Mouse (Mus musculus) heart, embryonic 14.5 days (tissue): Measurements from ENCODE around the gene Gramd4. TPM values are rescaled to one million over a fixed set of nuclear protein-coding genes. Genes with fewer than 3 reads are reported as not detected.
"Not testable (repeated sequence)": the region's sequence is repeated elsewhere in the genome, so short reads cannot be mapped to it uniquely, and the experiment has no call there.

Source experiments
- ATAC-seq: fragments of 200-750 bp; cut with Nextera tagmentation; 2 replicates; pipeline ENCODE4 v1.8.0; 2017; ENCODE audit warnings: low read depth, moderate TSS enrichment; ENCODE audit not compliant: insufficient number of reproducible peaks, insufficient read depth, low FRiP score
- H3K27ac ChIP-seq, 2 experiments: fragments of 200-500 bp in 1 of 2; fragments of 300-500 bp in 1 of 2; sonication (generic) in 1 of 2; replicated peaks in 1 of 2; 2 replicates each; pipeline ENCODE4 v1.5.1; 2012 to 2014; ENCODE audit warnings: low read depth in 2 of 2, low read length in 2 of 2, control low read depth in 1 of 2, mild to moderate bottlenecking in 1 of 2, mixed read lengths in 1 of 2; ENCODE audit not compliant: control insufficient read depth in 1 of 2, insufficient read depth in 1 of 2
- H3K27me3 ChIP-seq: fragments of 300-500 bp; sonication (generic); 2 replicates; pipeline ENCODE4 v1.6.1; 2014; ENCODE audit warnings: mild to moderate bottlenecking, low read length, control low read depth; ENCODE audit not compliant: control insufficient read depth, insufficient read depth
- H3K36me3 ChIP-seq: fragments of 300-500 bp; sonication (generic); 2 replicates; pipeline ENCODE4 v1.6.1; 2014; ENCODE audit warnings: mild to moderate bottlenecking, control low read depth, low read length, mixed read lengths; ENCODE audit not compliant: control insufficient read depth, insufficient read depth
- H3K4me1 ChIP-seq, 2 experiments: fragments of 200-500 bp in 1 of 2; fragments of 300-500 bp in 1 of 2; sonication (generic) in 1 of 2; 2 replicates each; pipeline ENCODE4 v1.6.1; 2012 to 2014; ENCODE audit warnings: low read length in 2 of 2, control low read depth in 1 of 2, mixed read lengths in 1 of 2; ENCODE audit not compliant: control insufficient read depth in 2 of 2, insufficient read depth in 2 of 2
- H3K4me2 ChIP-seq: fragments of 300-500 bp; sonication (generic); 2 replicates; pipeline ENCODE4 v1.6.1; 2014; ENCODE audit warnings: mild to moderate bottlenecking, low read length
- H3K4me3 ChIP-seq, 2 experiments: fragments of 200-500 bp in 1 of 2; fragments of 300-500 bp in 1 of 2; sonication (generic) in 1 of 2; 2 replicates each; pipeline ENCODE4 v1.5.1; 2012 to 2014; ENCODE audit warnings: low read length in 2 of 2, mild to moderate bottlenecking in 2 of 2, control low read depth in 1 of 2, low read depth in 1 of 2, moderate library complexity in 1 of 2; ENCODE audit not compliant: control insufficient read depth in 1 of 2, insufficient read depth in 1 of 2
- H3K9ac ChIP-seq: fragments of 300-500 bp; sonication (generic); 2 replicates; pipeline ENCODE4 v1.6.1; 2014; ENCODE audit warnings: mild to moderate bottlenecking, low read length
- H3K9me3 ChIP-seq: fragments of 300-500 bp; sonication (generic); 2 replicates; pipeline ENCODE4 v1.6.1; 2016; ENCODE audit warnings: low read length, control low read depth; ENCODE audit not compliant: control insufficient read depth
- WGBS: fragments of 180-500 bp; shearing (Covaris S2); extraction: QIAGEN DNeasy Blood & Tissue Kit; methylation state at CpG from one replicate; pipeline ENCODE4 v1.1.7; 2014; 5-methylcytosine and 5-hydroxymethylcytosine counted together
- polyA plus RNA-seq: library from polyadenylated mRNA; unstranded; fragments of >200 nt; fragmentation: Nextera tagmentation; extraction: Ambion mirVana; gene quantifications from 2 replicates; pipeline ENCODE4 v1.2.1, GENCODE M21; 2014

The Gramd4 gene
- polyA plus RNA-seq, 1 experiment from 2014 or later: 10.9 TPM

GRCm38 (mm10) chr15:86175253-86176050, 118.0 kb downstream of the Gramd4 start:
- Histone ChIP-seq H3K4me1 (peaks cover 44 to 54% of the 10 kb centered on the region in 2 experiments), H3K9me3 (no peaks in the 10 kb centered on the region), H3K9ac (no peak overlapping the region), H3K4me3 (no peak overlapping the region), H3K36me3 (no peaks in the 10 kb centered on the region), H3K4me2 (no peak overlapping the region), H3K27ac (no peak overlapping the region), H3K27me3 (no peaks in the 10 kb centered on the region)
- ATAC-seq: no peak
- 80% methylated on average over 3 of the region's 3 CpGs for WGBS

DNA sequence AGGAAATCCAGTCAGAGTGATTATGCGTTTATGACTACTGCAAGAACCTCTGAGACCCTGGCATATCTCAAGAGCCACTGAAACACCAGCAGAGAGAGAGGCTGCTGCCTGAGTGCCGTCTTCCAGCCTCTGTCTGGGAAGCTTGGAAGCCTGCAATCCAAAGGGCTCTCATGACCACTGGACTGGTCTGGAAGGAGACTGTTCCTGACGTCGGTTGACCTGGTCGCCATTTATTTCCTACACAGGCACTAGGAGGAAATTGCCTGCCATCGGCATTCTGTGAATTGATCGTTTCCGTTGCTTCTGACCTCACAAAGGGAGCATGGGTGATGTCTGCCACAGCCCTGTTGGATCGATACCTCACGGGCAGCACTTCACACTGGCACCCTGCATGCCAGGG, 118.7 kb downstream of the Gramd4 start:
- Histone ChIP-seq H3K4me3 (no peak overlapping the region), H3K9me3 (no peaks in the 10 kb centered on the region), H3K9ac (no peak overlapping the region), H3K27me3 (no peaks in the 10 kb centered on the region), H3K36me3 (no peaks in the 10 kb centered on the region), H3K4me1 (peaks cover 44 to 50% of the 10 kb centered on the region in 2 experiments), H3K4me2 (no peak overlapping the region), H3K27ac (no peak overlapping the region)
- ATAC-seq: no peak
- 75% methylated on average over 10 of the region's 10 CpGs for WGBS

DNA sequence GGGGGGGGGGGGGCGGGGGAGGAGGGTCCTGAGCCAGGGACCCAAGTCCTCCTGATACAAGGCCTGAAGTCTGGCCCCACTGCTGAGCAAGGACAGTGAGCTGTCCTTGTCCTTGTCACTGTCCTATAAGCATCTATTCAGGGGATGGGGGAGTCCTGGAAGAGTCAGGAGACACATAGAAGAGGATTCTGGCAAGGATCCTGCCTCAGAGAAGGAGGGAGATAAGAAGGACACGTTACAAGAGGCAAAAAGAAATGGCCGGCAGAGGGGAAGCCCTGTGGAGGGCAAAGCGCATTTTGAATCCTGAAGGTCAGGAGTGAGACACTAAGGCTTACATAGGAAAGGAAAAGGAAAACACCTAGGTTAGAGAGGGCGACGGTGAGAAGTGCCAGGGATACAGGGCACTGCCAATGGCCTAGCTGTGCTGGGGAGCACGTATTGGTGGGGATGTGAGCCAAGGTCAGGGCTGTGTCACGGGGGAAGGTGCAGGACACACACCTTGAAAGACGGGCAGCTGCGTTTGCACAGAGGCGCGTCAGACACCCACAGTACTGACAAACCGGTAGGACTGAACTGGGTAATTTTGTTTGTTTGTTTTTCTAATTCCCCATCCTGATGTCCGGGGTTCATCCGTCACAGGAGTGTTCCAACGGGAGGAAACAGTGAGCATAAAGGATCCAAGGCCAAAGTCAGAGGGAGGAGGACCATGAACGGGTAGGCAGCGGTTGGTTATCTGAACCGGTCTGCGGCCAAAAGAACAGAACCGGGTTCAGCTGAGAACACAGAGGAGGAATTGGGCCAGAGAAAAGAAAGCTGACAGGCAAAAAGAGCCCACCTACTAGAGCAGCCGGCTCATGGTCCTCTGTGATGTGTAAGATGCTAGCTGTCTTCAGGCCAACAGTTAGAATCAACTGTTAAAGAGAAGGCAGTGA, 119.5 kb downstream of the Gramd4 start:
- peaks cover 44 to 47% of the 10 kb centered on the region in 2 experiments for H3K4me1 ChIP-seq
- no peak overlapping the region for H3K4me3 ChIP-seq
- H3K27ac ChIP-seq: 0 out of 4 replicates have a peak overlapping the region, but pooled peaks of 1 of the 2 experiments have one; percentile 30
- 0 out of 2 replicates have a peak overlapping the region, but pooled peaks have one; percentile 5 for H3K9ac ChIP-seq
- no peaks in the 10 kb centered on the region for H3K36me3 ChIP-seq
- no peak overlapping the region for H3K4me2 ChIP-seq
- ATAC-seq: no peak
- no peaks in the 10 kb centered on the region for H3K27me3 ChIP-seq
- WGBS: 62% methylated on average over 21 of the region's 22 CpGs
- H3K9me3 ChIP-seq: no peaks in the 10 kb centered on the region

- H3K4me1 ChIP-seq: peaks cover 44 to 47% of the 10 kb centered on the region in 2 experiments
- not testable (repeated sequence) for H3K36me3 ChIP-seq, H3K27ac ChIP-seq, H3K4me2 ChIP-seq, ATAC-seq, H3K9me3 ChIP-seq, H3K4me3 ChIP-seq, H3K9ac ChIP-seq, H3K27me3 ChIP-seq
- WGBS: 60% methylated on average over 2 of the region's 2 CpGs
Observed at GRCm38 (mm10) chr15:86177703-86178251, 120.3 kb downstream of the Gramd4 start.

DNA sequence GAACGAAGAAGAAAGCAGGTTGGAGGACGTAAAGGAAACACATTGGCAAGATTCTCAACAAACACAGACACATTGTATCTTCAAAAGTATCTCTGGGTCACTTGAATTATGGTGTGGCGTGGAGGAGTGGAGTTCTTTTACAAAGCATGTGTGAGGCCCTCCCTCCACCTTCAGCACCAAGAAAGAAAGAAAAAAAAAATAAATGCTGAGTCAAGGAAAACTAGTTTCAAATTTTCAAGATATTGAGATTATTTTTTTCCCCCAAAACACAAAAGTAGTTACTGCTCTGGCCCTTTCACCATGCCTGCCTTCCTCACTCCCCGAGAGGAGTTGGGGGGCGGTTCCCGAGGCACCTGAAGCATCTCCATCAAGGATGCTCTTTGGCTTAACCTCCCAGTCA, 121.1 kb downstream of the Gramd4 start:
- Histone ChIP-seq H3K27me3 (no peaks in the 10 kb centered on the region), H3K4me3 (no peak overlapping the region), H3K4me2 (no peak overlapping the region), H3K9ac (no peak overlapping the region), H3K27ac (no peak overlapping the region), H3K36me3 (no peaks in the 10 kb centered on the region), H3K9me3 (no peaks in the 10 kb centered on the region), H3K4me1 (peaks cover 39 to 43% of the 10 kb centered on the region in 2 experiments)
- ATAC-seq: no peak
- 89% methylated on average over 6 of the region's 6 CpGs for WGBS

GRCm38 (mm10) chr15:86180427-86180826, 122.9 kb downstream of the Gramd4 start:
- Histone ChIP-seq H3K27me3 (no peaks in the 10 kb centered on the region), H3K27ac (no peak overlapping the region), H3K9ac (no peak overlapping the region), H3K36me3 (no peaks in the 10 kb centered on the region), H3K4me1 (peaks cover 33 to 39% of the 10 kb centered on the region in 2 experiments), H3K9me3 (no peaks in the 10 kb centered on the region), H3K4me3 (no peak overlapping the region), H3K4me2 (no peak overlapping the region)
- 72% methylated on average over 4 of the region's 4 CpGs for WGBS
- no peak for ATAC-seq

DNA sequence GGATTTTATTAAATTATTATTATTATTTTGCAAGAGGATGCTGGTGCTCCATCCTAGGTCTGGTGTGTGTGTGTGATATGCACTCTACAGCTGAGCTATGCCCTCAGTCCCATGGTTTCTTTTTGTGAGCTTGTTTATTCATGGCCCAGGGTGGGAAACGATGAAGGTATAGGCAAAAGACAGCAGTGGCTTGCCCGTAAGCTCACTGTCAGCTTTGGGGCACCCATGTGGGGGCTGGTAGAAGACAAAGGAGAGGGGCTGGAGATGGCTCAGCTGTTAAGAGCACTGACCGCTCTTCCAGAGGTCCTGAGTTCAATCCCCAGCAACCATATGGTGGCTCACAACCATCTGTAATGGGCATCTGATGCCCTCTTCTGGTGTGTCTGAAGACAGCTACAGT, 123.8 kb downstream of the Gramd4 start:
- H3K9me3 ChIP-seq, H3K27me3 ChIP-seq, H3K36me3 ChIP-seq, H3K9ac ChIP-seq, H3K4me2 ChIP-seq, H3K4me3 ChIP-seq, ATAC-seq: not testable (repeated sequence)
- Histone ChIP-seq H3K4me1 (peaks cover 32 to 37% of the 10 kb centered on the region in 2 experiments), H3K27ac (0 out of 4 replicates have a peak overlapping the region, but pooled peaks of 1 of the 2 experiments have one; percentile 9)
- 97% methylated on average over 3 of the region's 3 CpGs for WGBS
